Mouse (Mus musculus): ENCODE measurements around the gene Mmaa. TPM values are rescaled to one million over a fixed set of nuclear protein-coding genes. Genes with fewer than 3 reads are reported as not detected.
A peak's percentile ranks its signal among the peaks of the same experiment; 100 is the strongest.

The Mmaa gene
- total RNA-seq (2021): 10 to 100 TPM; 27.5 to 32.3 TPM
- long read RNA-seq, experiment 1, full-length matches to known transcripts: 15 of 37 reads
- long read RNA-seq, experiment 1, partial matches to known transcripts: 14 of 37 reads
- long read RNA-seq, experiment 1, other reads (novel, unspliced or antisense): 8 of 37 reads
- long read RNA-seq, experiment 2, full-length matches to known transcripts: 7 of 47 reads
- long read RNA-seq, experiment 2, partial matches to known transcripts: 27 of 47 reads
- long read RNA-seq, experiment 2, other reads (novel, unspliced or antisense): 13 of 47 reads

DNA sequence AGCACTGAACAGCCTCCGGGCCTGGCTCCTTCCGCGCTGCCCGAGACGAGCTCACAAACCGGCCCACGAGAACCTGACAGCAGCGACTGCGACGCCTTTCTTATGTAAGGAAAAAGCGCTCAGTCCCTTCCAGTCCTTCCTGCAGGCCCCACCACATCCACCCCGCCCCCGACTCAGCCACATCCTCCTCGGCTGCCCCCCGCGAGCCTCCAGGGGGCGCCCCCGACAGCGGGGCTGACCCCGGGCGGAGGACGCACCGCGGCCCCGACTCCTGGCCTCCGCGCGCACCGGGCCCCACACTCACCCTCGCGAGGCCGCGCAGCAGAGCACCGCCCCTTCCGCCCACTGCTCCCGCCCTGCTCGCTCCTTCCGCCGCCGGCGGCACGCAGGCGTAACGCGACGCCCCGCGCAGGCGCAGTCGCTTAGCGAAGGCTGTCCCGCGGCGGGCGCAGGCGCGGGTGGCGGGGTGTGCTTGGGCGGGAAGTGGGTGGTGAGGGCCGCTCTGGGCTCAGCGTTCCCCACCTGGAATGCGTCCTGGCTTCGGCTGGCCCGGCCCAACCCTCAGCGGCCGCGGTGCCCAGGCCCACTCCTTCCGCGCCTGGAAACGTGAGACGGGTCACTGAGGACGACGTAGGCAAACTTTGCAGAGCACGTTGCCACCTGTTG is at the start of gene Mmaa:
Gene Mmaa, minus strand, starts transcription at position 328 of the 666 bp plus-strand sequence.
- DNase-seq: peak; percentile 98

DNA sequence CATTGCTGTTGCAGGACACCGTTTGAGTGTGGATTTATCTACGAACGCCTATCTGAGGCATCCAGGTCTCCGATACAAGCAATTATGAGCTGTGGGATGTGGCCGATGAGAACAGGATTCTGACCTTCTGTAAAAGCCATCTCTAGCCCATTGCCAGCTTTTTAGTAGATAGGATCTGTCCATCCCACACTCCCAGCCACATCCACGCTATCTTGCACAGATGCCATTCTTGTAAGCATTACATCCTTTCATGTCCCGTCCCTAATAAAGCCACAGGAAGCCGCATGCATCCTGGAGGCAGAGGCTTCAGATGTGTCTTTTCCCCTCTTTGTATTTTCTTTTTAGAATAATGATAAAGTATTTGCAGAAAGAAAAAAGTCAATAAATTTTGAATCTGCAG is 46.5 kb upstream of the Mmaa start:
- no peak for DNase-seq

DNA sequence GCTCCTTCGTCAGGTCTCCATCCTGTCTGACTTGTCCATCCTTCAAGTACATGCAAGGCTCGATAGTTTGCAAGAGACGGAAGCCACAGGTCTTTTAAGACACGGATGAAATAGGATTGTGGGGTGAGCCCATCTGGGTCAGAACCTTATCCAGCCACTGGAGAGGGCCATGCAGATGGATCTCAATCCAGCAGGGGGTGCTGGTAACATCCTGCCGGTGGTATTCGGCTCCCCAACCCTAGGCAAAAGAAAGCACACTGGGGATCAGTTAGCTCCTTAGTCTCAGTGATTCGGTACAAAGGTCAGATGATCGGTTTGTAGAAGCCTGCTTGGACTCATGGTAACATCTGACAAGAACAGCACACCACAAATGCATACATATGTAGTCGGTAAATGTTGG is 44.8 kb upstream of the Mmaa start:
- peak; percentile 57 for DNase-seq

DNA sequence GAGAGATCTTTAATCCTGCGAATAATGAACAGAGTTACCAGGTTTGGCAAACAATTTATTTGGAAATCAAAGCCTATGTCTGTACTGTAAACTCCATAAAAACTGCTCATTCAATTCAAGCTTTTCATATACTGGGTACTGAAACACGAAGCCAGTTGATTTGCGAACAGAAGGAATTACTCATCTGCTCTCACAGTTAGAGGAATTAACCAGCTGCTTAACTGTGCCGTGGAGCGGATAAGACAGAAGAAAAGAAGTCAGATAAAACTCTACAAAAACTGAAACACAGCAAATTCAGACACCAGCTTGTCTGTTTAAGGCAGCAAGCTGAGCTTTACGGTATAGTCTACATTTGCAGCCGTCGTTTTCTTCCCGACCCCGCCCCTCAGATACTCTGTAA is 43.9 kb upstream of the Mmaa start:
- DNase-seq: no peak

DNA sequence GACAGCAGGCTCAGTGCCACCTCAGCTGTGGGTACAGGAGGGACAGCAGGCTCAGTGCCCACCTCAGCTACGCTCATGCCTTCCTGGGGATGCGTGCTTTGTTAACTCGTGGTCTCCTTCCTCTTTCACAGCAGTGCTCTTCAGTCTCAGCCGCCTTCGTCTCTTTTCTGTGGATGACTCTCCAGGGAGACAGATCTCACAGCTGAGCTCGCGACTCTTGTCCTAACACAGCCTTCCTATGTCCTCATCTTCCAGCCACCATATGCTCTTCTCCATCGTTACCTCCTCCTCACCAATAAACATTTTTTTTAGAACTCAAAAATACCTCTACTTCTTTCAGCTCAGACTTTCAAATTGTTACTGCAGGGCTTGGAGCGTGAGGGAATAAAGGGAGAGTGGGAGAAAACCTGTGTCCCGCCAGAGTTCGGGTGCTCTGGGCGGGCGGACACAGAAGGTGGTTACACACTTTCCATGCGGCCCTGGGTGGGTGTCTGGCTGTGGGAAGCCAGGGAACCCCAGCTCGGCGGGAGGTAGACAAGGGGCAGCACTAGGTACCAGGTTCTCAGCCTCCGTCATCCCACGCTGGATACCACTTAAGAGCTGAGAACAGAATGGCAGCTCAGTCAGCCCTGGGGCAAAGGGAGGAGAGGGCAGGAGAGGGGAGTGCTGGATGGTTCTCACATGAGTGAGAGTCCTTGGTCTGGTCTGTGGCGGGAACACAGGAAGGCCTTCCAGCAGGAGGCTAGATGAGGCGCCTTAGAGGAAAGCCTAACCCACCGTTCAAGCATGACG is 37.6 kb upstream of the Mmaa start:
- DNase-seq: no peak

DNA sequence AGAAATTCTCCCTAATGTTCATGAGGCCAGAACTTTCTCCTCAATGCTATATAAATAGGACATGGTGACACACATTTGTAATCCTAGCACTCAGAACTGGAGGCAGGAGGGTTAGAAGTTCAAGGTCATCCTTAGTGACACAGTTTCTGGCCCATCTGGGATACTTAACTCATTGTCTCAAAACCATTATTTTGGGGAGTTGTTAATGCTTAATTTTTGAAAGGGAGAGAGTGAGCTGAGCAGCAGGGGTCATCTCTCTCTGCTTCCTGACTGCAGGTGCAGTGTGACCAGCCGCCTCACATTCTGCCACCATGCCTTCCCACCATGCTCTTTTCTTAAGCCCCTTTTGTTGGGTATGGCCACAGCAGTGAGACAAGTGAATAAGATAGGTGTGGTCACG is 36.8 kb upstream of the Mmaa start:
- DNase-seq: no peak

DNA sequence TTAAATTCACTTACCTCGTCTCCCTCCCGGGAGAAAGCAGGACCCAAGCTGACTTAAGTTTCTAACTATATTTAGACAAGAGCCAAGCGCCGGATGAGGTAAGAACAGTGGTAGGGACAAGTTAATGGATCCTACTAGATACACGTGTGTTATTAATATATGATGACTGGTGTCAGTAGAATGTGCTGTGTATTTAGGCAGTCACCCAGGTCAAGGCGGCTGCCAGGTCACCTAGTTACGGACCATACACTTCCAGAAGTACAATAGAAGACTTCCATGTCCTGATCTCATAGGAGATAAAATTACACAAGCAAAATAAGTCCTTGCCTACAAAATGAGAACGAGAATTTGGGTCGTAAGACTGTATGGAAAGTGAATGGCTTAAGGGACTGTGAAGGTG is 36.3 kb upstream of the Mmaa start:
- no peak for DNase-seq

DNA sequence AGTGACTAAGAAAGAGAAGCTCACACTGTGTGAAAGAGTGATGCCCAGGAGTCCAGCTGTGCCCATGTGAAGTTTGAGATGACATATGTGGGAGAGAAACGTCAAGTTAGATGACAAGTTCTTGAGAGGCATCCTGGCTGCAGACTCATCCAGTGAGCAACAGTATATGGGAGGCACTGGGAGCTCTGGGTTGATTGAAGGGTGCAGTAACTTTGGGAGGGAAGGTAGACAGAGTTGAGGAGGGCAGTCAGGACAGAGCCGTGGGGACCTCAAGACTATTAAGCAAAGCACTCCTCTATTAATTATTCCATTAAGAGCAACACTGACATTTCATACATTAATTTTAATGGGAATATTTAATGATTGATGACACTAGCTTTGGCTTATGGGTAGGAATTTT is 35.0 kb upstream of the Mmaa start:
- DNase-seq: no peak

DNA sequence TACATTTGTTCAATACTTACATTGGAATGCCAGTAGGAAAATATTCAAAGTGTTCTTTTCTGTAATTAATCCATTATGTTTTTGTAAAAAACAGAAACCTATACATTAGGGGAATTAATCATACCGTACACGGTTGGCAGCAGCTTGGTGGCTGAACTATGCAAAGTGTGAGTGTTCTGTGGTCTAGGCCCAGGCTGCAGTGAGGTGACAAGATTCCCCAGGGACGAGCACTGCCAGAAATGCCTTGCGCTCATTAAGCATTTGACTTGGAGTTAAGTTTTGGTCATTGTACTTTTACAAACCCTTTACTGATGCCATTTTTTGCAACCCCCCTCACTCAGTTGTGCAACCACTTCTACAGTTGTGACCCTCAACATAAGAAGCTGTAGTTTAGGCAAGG is 34.4 kb upstream of the Mmaa start:
- no peak for DNase-seq

DNA sequence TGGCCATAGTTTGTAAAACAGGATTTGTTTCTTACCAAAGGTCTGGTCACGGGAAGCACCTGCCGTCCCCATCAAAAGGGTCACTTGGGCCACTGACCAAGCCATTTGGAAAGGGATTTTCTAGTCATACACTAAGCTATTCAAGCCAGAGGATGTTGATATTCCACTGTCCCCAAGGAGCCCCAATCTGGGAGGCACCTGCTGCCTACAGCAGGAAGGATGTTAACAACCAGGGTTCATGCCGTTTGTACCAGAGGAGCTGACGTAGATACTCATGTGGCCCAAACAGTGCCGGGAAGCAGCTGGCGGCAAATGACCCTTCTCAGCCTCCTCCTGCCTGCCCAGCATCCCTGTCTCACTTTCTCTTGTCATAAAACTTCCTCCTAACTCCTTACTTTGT is 30.8 kb upstream of the Mmaa start:
- no peak for DNase-seq

DNA sequence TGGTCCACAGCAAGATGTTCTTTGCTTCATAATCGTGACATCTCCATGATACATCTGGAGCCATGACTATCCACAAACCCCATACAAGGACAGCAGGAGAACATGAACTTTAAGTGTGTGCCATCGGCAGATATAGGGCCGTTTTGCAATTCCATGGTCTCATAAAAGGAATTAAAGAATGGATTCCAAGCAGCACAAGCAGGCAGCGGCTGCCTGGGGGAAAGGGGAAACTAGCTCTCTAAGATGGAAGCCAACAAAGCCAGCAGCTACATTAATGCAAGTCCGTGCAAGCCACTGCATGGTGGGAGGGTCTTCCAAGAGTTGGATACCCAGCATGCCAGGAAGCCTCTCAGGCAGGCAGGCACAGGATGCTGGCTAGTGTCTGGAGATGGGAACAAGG is 30.2 kb upstream of the Mmaa start:
- no peak for DNase-seq

DNA sequence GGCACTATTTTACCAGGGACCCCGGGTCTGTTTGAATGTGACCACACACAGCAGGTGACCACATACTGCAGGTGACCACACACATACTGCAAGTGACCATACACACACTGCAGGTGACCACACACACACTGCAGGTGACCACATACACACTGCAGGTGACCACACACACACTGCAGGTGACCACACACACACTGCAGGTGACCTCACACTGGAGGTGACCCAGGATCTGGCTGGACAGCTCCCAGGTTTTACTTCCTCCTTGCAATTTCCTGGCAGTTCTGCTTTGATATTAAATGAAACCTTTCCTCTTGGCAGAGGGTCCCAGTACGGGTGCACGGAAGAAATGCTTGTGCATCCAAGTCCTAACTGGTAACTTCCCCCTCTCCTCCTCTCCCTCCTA is 29.3 kb upstream of the Mmaa start:
- no peak for DNase-seq

DNA sequence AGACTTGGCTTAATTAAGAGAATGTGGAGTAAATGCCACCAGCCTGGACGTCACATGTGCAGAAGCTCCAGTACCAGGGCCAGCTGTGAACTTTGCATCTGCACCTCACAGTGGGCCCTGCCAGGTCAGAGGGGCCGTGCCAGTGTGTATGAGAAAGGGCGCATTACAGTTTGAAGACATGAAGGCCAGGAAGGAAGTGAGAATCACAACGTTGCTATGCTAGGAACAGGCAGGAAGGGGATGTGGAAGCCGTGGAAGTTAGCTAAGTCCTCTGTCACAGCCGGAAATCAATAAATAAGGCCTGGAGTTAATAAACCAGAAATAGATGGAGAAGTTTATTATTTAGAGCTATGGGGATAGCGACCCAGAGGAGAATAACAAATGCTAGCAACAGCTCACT is 28.4 kb upstream of the Mmaa start:
- no peak for DNase-seq

DNA sequence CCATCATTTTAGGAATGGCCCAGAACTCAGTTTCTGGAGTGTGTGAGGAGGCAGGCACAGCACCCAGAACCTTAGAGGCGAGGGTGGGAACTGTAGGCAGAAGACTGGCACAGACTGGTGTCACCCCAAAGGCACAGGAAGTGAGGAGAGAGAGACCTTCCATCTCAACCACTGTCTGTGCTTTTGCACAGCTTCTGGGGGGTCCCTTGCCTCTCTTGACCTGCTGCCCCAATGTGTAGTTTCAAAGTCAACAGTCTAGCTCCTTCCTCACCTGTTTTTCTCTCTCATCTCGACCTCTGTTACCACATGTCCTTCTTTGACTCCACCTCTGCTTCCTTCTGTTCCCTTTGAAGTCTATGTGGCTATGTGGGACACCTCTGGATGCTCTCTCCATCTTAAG is 16.1 kb upstream of the Mmaa start:
- DNase-seq: no peak

DNA sequence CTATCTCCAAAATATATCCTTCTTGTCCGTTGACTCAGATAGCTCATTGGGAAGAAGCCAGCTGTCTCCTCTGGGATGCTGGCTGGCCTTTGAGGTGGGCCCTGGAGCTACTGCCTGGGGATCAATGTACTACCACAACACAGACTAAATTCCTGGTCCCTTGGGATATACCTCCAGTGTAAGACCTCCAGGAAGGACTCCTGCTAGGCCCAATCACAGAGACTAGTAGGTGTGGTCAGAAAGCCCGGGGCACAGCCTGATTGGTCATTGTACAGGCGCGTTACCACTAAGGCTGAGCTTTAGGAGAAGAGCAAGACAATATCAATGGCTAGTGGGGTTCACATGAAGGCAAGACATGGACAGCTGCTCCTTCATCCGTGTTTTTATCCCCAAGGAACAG is 11.2 kb upstream of the Mmaa start:
- no peak for DNase-seq

DNA sequence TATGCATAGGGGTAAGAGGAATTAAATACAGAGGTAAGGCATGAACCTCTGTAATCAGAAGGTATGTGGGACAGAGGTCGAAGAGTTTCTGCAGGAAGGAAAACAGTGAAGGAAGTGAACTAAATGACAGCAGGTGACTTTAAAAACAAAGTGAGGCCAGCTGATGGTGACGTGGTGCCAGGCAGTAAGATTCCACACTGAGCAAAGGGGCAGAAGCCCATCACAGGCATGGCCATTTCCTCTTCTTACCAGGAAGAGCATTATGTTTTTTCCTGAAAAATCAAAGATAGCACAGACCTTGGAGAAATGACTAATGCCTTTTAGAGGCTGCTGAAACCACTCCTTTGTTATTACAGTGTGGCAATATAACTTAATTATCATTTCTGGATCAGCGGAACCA is 6.8 kb upstream of the Mmaa start:
- no peak for DNase-seq

DNA sequence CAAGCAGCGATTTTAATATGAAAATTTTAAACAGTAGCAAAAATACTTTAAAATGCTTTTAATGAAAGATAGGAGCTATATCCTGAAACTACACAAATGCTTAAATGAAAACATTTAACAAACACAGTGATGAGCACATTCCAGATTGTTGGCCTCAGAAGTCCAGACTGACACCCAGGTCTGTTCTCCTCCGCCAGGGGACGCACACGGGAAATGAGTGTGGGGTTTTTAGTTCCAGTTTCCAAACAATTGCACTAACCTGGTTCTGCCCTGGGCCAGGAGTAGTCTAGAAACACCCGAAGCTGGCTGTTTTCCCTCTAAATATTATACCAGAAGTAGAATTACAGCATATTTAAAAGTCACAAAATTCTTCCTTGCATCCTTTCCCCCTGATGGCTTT is 5.0 kb upstream of the Mmaa start:
- no peak for DNase-seq

DNA sequence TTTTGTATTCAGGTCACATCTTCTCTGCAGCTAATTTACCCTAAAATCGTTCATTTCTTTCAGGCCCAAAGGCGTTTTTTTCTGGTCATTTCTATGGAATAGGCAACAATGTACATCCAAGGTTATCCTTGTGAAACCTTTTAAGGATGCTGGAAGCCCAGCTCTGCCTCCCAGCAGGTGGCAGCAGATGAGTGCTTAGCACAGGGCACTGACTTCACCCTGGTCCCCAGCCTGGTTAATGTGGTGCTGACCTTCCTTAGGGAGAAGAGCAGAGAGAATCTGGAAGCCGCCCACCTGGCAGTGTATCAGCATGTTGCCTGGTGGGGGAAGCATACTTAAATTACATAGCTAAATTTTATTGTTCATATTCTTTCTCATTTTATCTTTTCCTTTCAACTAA is 3.0 kb upstream of the Mmaa start:
- peak; percentile 84 for DNase-seq

DNA sequence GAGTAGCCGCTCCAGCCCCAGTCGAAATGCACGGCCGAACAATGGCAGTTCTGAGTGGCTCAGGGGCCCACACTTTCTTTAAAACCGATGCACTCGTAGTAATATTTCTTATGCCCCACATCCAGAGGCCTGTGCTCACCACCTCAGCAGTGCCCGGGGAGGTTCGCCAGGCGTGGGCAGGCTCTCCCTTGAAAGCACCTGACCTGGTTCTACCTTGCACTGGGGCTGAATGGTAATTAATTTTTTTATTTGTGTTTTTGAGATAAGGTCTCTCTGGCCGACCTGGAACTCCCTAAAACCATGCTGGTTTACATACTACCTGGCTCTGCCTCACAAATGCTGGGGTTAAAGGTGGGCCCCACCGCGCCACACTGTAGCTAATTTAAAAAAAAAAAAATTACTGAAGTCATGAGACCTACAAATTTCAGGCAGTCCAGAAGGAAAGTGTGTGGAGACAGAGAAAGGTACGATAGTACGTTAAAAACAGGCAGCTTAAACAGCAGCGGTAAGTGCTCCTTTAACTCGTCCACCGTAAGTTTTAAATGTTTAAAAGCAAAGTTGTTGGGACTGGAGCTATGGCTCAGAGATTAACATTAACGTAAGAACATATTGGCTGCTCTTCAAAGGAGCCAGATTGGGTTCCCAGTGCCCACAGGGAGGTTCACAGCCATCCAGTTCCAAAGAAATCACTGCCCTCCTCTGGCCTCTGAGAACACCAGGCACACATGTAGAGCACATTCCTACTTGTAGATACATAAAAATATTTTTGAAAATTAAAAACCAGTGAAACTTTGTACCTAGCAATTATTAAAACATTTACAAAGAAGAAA is 754 bp upstream of the Mmaa start:
- DNase-seq: no peak

DNA sequence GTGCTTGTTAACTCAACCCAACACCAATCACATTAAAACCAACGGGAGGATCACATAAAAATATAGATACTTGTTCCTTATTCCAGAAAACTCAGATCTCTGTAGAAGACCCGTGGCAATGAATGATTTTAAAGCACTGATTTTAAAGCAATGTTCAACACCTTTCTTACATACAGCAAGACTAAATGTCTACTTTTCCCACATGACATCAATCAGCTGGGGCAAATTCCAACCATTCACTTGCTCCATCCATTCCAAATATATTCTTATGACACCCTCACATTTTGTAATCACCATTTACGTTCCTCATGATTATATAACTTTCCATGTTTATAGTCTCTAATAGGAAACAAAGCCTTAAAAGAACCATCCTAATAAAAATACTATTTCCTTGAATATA is 896 bp downstream of the Mmaa start:
- no peak for DNase-seq

DNA sequence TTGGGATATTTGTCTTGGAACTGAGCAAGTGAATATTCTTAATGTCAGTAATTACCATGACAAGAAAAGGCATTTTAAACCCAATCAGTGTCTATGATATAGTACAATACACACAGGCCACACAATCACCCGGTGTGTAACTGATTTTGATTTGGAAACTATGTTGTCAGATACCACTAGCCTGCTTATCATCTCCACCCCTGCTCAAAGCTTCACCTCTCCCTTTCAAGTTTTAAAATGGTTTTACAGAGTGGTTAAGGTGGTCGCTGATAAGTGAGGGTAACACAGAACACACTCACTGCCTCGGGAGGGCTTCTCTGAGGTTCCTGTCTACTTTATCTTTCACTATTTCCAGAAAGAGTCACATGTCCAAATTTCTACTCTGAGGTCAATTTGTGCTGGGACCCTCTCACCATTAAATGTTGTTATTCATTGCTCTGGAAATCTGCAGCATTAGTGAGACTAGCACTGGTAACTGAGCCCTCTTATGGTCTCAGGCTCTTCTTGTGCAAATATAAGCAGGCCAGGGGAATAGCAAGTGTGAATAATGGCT is 1.9 kb downstream of the Mmaa start:
- DNase-seq: no peak

DNA sequence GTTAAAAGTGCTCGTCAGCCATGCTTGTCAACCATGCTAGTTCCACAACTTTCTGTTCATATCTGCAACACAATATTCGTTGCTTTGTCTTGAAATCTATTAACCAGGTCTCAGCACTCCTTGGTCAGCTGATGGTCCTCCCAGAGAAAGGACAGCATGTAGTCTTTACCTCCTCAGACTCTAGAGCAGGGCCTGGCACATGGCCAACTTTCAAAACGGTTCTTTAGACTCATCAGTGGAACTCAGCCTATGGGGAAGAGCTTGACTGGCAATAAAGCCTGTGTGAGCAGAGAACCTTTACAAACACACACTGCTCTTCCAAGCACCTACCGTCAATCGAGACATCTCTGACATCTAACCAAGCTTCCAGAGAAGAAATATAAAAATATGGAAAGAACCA is 5.1 kb downstream of the Mmaa start:
- DNase-seq: peak; percentile 12
